Mouse (Mus musculus): ENCODE data around the gene Tenm4.
A peak's percentile ranks its signal among the peaks of the same experiment; 100 is the strongest.

The Tenm4 gene

DNA sequence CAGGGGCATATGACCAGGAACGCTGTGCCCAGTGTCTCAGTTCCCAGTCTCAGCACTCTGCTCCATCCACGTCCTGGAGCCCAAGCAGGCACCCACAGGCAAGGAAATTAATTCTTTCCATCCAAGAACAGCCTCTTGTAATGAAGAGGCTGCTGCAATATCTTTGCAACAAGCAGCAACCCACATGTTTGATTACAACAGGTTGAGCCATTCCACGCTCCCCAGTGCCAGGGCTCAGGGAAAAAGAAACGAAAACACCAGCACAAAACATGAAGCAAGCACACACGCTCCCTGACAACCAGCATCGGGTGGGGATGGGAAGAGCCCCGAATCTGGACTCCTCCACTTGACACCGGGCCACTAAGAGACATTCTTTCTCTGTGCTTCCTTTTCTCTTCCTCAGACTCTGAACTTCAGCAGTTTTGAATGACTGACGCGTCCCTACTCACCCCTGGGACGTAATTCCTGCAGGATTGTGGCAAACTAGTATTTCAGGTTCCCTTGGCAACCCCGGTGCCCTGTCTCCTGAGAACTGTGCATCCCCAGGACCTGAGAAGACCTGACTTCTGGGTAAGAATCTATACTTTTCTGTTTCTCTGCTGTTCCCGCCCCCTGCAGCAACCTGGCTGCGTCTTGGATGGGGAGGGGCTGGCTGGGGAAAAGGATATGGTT, at the start of gene Tenm4:
Gene Tenm4, plus strand, starts transcription at position 323 of the 672 bp plus-strand sequence.
- peak; percentile 27 for DNase-seq

DNA sequence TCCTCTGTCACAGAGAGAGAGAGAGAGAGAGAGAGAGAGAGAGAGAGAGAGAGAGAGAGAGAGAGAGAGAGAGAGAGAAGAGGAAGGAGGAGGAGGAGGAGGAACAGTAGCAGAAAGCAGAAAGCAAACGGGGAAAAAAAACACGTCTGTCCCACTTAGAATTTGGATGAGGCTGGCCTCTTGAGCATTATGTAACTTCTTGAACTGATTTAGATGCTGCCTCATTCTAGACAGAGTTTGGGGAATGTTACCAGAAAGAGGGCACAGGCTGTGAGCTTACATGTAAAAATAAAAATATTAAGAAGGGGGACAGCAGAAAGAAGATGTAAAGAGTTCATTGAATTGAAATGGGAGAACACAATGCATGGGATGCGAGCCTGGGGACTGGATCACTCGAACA, 40.3 kb upstream of the Tenm4 start:
- DNase-seq = no peak

DNA sequence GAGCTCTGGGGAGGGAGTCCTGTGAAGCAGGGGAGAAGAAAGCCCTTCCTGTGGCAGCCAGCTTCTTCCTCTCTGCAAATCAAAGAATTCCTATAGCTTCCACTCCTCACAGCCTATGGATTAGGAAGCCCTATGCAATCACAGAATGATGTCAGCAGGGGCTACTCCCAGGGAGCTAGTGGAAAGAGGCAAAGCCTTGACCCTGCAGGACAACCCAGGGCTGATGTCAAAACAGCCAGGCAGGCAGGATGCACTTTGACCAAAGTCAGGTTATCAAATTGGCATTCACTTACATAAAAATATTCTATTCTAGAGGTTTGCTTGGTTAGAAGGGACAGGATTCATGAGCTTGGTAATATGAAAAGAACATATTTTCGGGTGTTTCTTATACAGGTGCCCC, 39.9 kb upstream of the Tenm4 start:
- no peak for DNase-seq

DNA sequence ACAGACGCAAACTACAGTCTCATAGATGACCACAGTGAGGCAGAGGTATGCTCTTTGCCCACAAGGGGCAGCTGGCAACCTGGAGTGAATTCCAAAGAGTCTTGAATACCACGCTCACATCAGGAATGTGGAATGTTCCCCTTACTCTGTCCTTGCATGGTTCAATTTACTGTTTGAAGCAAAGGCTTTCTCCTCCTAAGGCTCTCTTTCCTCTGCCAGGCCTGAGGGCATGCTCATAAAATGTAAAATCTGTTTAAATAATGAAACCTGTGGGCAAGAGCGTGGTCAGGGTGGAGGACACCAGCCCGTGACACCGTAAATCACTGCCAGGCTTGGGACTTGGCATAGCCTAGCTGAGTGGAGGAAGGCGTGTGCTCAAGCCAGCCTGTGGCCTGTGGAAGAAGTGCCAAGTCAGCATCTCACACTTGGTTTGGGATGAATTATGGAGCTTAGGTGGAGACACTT, 34.5 kb upstream of the Tenm4 start:
- no peak for DNase-seq

DNA sequence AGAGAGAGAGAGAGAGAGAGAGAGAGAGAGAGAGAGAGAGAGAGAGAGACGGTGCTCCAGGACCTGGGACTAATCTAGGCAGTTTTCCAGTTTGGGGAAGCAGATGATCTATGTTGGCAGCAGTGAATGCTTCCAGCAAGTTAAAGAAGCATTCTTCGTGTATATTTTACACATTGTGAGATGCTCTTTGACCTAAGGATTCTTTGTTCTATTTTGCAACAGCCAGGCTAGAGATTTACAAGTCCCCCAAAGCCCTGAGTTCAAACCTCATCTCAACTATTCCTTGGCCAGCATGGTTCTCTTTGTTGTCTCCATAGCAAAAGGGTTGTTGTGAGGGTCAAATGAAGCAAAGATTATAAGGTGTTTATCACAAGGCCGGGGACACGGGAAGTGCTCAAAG, 29.2 kb upstream of the Tenm4 start:
- no peak for DNase-seq

DNA sequence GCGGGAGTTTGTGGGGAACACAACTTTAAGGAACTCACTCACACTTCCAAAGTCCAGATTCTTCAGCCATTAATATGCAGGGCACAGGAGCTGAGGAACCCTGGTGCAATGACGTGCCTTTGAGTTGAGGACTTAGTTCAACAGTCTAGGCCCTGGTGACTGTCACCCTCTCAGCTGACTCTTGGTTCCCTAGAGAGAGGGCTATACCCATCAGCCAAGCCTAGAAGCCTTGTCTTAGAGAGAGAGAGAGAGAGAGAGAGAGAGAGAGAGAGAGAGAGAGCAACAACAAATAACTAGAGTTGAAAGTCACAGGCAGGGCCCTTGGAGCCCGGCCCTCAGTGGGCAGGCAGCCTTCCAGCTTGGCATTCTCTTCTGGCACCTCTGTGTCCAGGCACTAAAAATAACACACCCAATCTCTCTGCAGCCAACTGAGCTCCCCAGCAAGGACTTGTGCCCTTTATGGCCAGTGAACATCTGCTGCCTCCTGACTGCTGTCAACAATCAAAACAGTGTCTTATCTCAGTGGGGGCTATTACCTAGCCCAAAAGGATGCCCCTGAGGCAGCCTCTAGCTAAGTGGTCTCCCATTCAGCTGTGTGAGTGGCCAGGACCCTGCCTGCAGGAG, 28.0 kb upstream of the Tenm4 start:
- no peak for DNase-seq

DNA sequence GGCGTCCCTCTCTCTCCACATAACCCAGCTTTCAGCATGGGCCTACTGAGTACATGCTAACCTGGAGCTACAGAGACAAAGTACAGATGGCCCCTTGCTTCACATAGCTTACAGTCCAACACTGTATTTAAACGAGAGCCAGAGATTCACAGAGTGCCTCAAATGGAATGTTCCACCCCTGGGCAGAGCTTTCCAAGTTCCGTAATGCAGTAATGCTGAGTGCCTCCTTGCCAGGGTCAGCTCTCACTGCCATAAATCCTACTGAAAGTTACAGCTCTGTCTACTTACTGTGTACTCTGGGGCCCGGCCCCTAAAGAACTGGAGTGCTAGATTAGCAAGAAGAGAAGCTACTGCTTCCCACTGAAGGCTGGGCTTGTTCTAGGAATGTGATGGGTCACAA, 23.6 kb upstream of the Tenm4 start:
- no peak for DNase-seq

DNA sequence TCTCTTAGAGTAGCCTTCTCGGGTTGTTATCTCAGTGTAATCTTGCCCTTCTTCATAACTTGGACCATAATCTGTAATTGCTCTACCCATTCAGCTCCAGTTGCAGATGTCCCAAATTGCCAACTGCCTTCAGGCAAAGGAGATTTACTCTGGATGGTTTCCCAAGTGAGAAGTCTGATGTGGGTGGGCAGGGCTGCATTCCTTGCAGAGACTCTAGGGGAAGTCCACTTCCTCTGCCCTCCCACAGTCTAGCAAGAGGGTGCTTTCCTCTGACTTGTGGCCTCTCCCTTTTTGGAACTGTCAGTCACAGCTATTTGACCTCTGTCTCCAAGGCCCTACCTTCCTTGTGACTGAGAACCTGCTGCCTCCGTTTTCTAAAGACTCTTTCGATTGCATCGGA, 22.9 kb upstream of the Tenm4 start:
- DNase-seq = no peak

DNA sequence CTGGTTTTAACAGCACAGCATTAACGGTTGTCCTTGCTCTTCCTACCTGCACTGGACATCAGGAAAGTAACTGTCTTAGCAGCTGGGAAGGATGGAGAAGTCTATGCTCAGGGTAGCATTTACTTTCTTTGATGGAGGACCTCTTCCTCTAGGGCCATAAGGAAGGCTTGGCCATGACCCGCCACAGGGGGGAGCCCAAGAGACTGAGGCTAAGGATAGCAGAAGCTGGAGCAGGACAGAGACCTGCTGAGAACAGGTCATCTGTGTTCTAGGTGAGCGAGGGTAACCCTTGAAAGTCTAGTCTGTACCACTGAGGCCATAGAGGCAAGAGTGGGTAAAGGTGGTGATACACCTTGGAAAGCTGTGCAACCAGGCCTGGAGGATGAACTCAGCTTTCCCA, 19.8 kb upstream of the Tenm4 start:
- DNase-seq = peak; percentile 35

DNA sequence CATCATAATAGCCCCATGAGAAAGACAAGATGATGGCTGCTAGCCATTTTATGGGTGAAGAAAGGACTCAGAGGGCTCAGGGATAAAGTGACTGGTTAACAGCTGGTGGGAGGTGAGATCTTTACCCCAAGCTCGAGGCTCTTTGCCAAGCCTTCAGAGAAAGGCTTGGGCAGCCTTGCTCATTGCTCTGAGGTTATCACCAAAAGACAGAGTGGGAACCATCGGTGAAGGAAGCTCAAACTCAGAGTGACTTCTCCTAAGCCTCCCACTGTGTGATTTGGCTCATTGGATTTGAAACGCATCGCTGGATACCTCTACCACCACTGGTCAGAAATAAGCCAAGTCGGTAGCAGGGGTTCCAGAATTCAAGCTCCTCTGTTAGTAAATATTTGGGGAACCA, 19.1 kb upstream of the Tenm4 start:
- no peak for DNase-seq

DNA sequence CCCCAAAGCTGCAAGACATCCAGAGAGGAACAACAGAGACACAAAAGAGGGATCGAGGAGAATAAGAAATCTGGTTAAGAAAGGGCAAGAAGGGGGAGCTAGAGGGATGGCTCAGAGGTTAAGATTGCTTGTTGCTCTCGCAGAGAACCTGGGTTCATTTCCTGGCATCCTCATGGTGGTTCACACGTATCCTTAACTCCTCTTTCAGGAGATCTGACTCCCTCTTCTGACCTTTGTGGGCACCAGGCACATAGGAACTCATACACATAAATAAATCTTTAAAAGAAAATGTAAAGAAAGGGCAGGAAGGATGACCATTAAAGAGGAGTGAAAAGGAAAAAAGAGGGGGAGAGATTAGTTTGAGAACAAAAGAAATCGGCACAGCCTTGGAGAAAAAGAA, 18.6 kb upstream of the Tenm4 start:
- DNase-seq = peak; percentile 44

DNA sequence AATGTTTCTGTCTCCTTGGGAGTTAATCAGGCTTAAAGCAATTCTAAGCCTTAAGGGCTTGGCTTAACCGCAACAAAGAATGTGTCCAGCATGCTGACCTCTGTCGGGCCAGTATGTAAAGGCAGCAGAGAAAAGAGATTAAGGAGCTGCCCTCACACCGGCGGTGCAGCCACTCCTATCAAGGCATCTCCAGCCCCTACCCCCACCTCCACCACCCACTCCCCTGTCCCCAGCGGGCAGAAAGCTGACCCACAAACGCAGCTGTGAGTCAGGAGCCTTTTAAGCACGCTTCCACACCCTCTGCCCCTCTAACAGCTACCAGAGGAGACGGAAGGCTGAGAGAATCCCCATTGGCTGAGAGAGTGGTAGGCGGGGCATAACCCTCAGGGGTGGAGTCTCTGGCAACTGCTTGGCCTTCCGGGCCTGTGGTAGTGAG, 18.1 kb upstream of the Tenm4 start:
- DNase-seq = peak; percentile 90

DNA sequence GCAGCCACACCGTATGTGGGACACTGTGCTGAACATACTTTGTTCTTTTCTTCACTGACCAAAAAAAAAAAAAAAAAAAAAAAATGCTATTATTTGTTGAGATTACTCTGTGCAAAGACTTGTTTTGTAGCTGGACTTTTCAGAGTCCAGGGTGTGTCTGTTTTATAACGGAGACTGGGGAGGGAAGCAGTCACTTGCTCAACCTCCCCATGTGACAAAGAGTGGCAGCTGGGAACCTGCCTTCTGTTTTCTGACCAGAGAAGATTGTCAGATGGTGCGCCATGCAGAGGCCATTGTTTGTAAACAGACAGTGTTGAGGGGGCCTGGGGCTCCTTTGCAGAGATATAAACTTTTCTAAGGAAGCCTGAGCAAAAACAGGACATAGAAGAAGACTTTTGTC, 17.0 kb upstream of the Tenm4 start:
- DNase-seq = no peak

DNA sequence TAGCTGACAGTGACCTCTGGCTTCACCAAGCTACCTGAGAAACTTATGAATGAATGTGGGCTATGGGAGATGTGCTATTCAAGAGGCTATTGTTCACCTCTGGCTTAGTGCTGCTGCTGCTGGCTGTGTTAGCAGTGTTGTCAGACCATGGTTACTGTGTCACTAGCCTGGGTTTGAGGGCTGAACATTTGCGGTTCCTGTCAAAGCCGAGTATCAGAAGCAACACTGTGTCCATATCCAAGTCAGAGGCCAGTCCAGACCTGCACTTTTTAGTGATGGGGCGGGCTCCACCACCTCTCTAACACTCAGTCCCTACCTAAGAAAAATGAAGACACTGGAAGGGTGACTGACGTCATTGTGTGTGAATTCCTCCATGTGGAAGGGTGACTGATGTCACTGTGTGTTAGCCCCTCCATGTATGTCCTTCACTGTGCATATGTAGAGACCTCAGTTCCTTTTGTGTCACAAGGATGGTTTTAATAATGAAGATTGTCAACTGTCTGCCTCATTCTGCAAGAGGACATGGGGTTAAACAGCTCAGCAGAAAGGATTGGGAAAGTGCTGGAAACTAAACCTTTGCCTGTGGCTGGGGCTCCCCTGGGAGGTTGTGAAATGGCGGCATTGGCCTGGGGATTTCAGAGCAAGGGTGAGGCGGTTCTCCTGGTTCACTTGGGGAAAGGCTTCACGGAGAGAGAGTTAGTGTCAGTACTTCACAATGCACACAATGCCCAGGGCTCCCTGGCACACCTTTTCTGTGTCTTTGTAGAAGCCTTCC, 14.4 kb upstream of the Tenm4 start:
- DNase-seq = no peak

DNA sequence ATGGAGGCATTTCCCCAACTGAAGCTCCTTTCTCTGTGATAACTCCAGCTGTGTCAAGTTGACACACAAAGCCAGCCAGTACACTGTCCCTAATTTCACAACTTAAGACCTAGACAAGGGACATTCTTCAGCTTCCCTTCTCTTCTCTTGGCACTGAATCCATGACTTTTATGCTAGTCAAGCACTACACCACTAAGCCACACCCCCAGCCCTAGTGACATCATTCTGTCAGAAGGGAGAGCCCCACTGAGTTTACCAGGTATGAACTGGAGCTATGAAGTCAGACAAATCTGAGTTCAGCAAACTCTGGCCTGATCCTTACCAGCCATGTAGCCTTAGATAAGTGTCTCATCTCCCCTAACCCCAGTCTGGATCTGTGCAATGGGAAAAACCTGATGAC, 6.9 kb upstream of the Tenm4 start:
- DNase-seq = no peak

DNA sequence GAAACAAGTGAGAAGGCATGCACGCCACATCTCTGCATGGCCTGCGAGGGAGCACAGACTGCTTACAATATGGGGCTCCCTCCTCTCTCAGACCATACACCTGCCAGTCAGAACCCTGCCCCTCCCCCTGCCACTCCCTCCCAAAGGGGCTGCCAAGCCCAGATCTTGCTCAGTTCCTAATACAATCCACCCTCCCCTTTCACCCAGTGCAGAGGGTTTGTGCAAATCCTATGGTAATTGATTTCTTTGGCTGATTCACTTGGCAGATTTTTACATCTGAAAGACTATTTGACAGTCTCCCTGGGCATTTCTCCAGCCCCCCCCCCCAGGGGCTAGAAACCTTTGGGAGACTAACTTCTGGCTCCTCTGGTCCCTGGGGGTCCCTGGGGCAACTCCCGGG, 2.1 kb upstream of the Tenm4 start:
- DNase-seq = peak; percentile 55

DNA sequence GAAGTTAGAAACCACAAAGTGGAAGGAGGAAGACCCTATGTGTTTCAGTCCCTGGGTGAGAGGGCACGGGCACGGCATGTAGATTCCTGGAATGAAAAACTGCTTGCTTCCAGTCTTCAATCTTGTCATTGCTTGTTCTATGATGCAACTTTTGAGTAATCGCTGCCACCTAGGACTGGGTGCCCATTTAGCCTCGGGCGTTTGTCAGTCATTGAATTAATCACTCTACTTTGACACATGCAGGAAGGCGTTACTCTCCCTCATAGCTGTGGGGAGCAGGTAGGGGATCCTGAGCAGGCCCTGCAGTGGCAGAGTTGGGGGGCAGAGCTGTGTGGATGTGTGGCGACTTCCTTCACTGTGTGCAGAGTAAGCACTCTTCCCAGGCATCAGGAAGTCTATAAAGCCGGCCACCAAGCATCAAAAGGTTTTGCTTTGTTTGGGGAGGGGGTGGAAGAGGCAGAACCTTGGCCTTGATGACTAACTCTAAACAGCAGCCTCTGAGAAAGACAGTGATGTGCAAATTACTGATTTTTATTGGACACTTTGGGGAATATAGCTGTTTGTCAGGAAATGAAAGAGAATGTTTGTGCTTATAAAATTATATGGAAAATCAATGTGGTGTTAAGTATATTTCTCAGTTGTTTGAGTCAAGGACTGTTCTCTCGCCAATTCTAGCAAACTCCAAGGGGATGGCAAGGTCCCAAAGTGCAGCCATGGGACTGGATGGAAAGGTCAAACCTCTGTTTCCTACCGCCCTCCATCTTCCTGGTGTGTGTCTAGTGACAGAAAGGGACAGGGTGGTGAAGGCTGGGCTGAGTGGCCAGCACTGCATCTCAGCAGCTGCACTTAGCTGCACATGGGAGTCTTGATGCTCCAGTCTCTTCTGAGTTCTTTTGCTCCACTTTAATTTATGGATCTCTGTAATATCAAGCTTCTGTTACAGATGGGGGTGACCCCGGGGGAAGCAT, 834 bp downstream of the Tenm4 start:
- DNase-seq = no peak

DNA sequence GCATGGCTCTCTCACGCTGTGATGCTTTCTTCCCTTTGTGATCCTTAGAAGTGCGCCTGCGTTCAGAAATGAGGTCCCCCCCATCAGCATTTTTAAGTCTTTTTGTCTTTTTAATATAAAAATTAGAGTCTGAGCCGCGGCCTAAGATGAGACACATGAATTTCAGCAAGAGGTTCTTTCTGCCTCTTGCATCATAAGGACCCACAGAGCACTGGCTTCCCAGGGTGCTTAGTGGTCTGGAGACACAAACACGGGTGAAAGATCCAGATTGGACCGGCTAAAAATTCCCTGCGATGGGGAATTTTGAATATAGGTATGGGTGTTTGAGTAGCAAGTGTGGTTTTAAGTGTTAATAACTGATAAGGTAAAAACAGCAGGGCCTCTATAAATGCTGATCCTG, 5.7 kb downstream of the Tenm4 start:
- DNase-seq = no peak

DNA sequence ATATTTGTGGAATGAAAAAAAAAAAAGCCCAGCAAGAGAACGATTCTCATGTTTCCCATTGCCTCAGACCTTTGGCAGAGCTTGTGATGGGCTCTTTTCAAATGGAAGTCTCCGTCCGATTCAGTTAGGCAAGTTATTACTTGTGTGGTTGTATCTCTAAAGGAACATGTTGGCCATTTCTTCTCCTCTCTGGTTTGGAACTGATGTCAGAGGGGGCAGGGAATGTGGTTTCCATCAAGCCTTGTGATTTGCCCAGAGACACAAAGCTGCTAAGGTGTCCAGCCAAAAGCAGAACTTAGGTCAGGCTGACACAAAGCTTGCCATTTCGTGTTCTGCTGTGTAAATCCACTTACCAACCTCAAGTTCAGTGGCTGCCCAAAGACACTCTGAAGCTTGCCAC, 10.7 kb downstream of the Tenm4 start:
- DNase-seq = no peak

DNA sequence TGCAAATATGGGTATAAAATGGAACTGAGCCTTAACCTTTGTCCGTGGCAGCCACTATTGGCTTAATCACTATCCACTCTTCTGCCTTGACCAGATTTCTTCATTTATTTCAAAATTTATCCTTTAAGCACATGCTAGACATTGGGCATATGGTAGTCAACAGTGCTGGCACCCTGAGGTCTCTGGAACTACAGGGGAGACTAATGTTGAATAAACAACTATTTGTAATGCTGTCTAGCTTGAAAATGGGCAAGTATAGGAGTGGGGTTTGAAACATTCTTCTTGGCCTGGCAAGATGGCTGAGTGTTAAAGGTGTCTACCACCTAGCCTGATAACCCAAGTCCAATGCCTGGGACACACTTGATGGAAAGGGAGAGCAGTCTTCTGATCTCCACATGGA, 12.1 kb downstream of the Tenm4 start:
- no peak for DNase-seq

DNA sequence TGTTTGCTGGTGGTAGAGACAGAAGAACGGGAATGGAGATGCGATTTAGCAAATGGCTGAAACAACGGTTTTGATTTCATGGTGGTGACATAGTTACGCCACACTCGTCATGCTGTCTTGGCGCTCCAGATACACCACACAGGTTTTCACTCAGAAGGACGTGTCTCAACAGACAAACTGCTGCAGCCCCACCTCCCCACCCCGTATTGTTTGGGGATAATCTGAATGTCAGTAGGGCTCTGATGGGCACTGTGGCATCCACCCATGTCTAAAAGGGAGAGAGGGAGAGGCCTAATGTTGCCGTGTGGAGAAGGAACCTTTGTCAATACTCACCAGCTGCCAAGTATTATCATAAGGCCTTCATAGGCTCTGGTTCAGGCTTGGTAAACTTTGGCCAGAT, 14.4 kb downstream of the Tenm4 start:
- no peak for DNase-seq

DNA sequence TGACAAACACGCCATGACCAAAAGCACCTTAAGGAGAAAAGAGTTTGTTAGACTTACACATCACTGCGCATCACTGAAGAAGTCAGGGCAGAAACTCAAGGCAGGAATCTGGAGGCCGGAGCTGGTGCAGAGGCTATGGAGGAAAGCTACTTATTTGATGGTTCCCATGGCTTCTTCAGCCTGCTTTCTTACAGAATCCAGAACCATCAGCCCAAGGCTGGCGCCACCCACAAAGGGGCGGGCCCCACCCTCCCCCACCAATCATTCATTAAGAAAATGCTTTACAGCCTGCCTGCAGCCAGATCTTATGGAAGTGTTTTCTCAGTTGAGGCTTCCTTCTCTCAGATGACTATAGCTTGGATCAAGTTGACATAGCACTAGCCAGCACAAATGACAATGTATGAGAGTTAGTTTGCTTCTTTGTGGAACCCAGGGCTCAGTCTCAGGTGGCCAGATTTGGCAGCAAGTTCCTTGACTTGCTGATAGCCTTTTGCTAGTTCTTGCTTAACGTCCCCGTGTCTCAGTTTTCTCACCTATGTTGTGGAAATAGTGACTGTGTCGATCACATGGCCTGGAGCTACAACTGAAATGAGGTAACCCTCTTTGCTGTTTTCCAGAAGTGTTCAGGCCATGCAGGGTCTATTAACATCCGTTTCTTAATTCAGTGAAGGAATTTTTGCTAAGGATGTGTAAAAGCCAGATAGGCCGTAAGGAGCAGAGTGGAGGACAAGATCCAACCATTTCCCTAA, 32.9 kb downstream of the Tenm4 start:
- DNase-seq = no peak

All from embryo, embryonic 11 days (tissue).